Mouse (Mus musculus): ENCODE measurements at regions not wholly inside any gene's neighbourhood (a gene's known extent, or its start where the extent isn't known, plus 50 kb on each side); places are given as distances from the start of the nearest gene placed in this dataset.

DNA sequence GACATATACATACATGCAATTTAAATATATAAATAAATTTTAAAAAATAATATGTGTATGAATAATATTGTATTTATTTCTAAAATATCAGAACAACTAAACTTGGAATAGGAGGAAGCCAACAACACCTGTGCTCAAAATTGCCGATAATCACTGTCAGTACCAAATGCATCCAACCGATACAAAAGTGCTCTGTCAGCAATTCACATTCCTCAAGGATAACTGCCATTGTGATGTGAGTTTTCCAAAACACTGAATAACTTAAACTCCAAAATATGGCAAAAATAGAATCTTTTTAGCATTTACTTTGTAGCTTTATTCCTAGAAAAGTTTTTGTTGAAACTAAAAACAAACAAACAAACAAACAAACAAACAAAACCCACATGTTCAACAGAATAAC, 279.4 kb downstream of the Actr3 start:
- DNase-seq (ENCODE audit: inconsistent age in 2 of 2, low spot score in 1 of 2), result no peak

DNA sequence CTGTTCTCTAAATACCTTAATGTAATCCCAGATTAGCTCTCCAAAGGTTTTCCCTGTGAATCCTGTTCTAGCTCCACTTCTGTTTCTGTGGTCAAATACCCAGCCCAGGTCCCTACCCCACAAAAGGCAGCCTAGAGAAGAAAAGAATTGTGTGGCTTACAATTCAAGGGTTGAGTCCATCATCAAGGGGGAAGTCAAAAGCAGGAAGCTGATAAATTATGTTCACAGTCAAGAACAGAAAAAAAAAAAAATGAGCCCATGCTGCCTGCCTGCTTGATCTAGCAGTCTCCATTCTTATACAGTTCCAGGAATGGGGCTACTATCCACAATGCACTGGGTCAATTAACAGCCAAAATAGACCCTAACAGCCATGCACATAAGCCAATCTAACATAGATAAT, 285.7 kb downstream of the Actr3 start:
- no peak for DNase-seq (ENCODE audit: inconsistent age in 2 of 2, low spot score in 1 of 2)

GRCm38 (mm10) chr1:125123861-125124260, 311.7 kb downstream of the Actr3 start:
- DNase-seq (ENCODE audit: inconsistent age in 2 of 2, low spot score in 1 of 2), result no peak

GRCm38 (mm10) chr1:125100596-125100995, 334.9 kb downstream of the Actr3 start:
- no peak for DNase-seq (ENCODE audit: inconsistent age in 2 of 2, low spot score in 1 of 2)

DNA sequence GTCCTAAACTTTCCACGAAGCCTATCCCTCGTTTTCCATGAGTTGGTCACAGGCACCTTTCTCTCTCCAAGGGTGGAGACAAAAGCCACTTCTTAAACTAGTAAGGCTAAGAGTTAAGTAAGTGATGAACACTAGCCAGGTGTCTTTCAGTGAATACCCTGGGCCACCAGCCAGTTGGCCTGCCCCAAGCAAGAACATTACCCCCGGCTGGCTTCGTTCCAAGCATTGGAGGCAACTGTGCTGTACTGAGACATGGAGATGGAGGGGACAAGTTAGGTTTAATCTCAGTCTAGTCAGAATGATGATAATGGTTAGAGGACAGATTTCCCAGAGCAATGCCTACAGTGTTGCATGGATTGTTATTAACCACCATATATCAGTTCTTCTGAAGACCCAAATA, 350.6 kb downstream of the Actr3 start:
- no peak for DNase-seq (ENCODE audit: inconsistent age in 2 of 2, low spot score in 1 of 2)

DNA sequence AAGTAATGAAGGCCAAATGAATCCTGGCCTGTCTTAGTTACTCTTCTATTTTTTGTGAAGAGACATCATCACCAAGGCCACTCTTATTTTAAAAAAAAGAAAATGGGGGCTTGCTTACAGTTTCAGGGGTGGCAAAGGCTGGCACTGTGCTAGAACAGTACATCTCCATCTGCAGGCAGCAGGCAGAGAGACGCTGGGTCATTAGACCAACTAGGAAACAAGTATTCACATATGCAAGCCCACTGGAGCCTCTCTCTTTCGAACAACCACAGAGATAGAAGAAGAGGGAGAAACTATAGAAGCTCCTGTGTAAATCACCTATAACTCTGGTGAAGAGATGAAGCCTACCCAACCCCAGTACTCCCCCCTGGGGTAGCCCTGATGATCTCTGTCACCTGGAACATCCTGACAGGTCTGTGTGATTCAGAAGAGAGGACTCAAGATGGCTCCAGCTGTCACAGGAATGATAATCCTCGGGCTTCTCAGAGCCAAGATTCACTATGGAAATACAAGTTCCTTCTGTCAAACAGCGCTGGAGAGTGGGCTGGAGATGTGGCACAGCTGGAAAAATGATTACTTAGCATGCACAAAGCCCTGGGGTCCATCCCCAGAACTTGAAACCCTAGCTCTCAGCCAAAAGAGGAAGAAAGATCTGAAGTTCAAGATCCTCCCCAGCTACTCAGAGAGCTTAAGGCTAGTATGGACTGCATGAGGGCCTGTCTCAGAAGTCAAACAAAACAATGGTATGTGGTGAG, 395.8 kb downstream of the Actr3 start:
- no peak for DNase-seq (ENCODE audit: inconsistent age in 2 of 2, low spot score in 1 of 2)

GRCm38 (mm10) chr1:125013301-125013700, 422.2 kb downstream of the Actr3 start:
- no peak for DNase-seq (ENCODE audit: inconsistent age in 2 of 2, low spot score in 1 of 2)

DNA sequence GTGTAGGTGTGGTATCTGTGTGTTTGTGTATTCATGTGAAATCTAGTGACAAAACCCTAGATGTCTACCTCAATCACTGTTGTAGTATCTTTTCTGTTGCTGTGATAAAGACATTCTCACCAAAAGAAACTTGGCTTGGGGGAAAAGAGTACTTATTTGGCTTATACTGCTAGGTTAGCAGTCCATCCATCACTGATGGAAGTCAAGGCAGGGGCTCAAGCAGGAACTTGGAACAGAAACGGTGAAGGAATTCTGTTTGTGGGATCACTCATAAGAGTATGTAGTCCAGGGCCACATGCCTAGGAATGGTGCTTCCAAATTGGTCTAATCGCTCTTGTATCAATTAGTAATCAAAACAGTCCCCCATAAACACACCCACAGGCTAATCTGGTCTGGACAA, 423.6 kb downstream of the Actr3 start:
- no peak for DNase-seq (ENCODE audit: inconsistent age in 2 of 2, low spot score in 1 of 2)

DNA sequence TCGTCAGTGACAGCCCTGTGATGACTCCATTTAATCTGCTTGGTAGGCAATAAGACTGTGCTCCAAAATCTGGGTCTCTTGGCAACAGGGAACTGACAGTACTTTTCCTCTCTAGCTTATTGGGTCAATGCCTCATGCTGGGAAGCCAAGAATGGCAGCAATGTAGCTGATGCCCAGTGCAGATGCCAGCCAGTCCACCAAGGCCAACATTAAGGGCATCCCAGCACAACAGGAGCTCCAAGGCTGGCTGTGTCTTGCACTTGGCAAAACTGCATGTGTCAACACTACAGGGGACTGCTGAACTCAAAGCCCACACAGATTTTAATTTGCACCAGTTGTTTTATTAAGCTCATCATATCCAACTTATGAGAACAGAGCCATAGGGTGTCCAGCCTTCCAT, 437.9 kb downstream of the Actr3 start:
- peak; percentile 70 to 90 for DNase-seq (ENCODE audit: inconsistent age in 2 of 2, low spot score in 1 of 2)

DNA sequence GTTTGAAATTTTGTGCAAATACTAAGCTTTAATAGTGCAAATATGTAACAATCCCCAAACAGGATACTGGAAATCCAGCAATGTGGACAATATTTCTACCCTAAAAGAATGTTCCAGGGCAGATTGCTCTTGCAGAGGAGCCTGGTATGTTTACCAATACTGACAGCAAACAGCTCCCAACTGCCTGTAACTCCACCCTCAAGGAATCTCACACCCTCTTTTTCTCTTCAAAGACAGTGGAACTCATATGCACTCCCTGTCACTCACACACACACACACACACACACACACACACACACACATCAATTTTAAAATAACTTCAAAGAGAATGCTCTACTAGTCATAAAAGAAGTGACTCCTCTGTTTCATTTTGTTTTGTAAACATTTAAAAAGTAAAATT, 484.7 kb downstream of the Actr3 start:
- DNase-seq (ENCODE audit: inconsistent age in 2 of 2, low spot score in 1 of 2), result no peak

DNA sequence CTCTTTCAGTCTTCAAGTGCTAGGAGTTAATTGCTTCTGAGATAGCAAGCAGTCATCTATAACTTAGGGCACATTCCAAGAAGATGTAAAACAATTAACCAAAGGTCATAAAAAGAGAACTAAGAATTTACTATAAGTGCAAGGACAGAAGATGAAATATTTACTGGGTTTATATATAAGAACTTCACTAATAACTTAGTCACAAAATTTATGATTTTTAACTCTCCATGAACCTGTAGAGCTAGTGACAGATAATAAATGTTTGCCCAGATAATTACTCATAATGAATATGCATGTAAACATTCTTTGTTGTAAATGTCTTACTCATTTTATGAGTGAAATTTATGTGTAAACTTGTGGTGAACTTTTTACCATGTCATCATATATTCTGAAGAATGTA, 531.2 kb downstream of the Actr3 start:
- no peak for DNase-seq (ENCODE audit: inconsistent age in 2 of 2, low spot score in 1 of 2)

- DNase-seq (ENCODE audit: inconsistent age in 2 of 2, low spot score in 1 of 2), result no peak
Measured at GRCm38 (mm10) chr1:124871148-124871547, 564.4 kb downstream of the Actr3 start.

- DNase-seq (ENCODE audit: inconsistent age in 2 of 2, low spot score in 1 of 2), result no peak
Measured at GRCm38 (mm10) chr1:124866248-124866647, 569.3 kb downstream of the Actr3 start.

GRCm38 (mm10) chr1:124845681-124846080, 589.8 kb downstream of the Actr3 start:
- DNase-seq (ENCODE audit: inconsistent age in 2 of 2, low spot score in 1 of 2), result peak; percentile 8 to 57

- no peak for DNase-seq (ENCODE audit: inconsistent age in 2 of 2, low spot score in 1 of 2)
Measured at GRCm38 (mm10) chr1:124825717-124826116, 609.8 kb downstream of the Actr3 start.

GRCm38 (mm10) chr1:124793026-124793425, 642.5 kb downstream of the Actr3 start:
- no peak for DNase-seq (ENCODE audit: inconsistent age in 2 of 2, low spot score in 1 of 2)

GRCm38 (mm10) chr1:124790646-124791045, 644.9 kb downstream of the Actr3 start:
- no peak for DNase-seq (ENCODE audit: inconsistent age in 2 of 2, low spot score in 1 of 2)

- no peak for DNase-seq (ENCODE audit: inconsistent age in 2 of 2, low spot score in 1 of 2)
Measured at GRCm38 (mm10) chr1:124790130-124790529, 645.4 kb downstream of the Actr3 start.

GRCm38 (mm10) chr1:124783066-124783465, 652.5 kb downstream of the Actr3 start:
- no peak for DNase-seq (ENCODE audit: inconsistent age in 2 of 2, low spot score in 1 of 2)

DNA sequence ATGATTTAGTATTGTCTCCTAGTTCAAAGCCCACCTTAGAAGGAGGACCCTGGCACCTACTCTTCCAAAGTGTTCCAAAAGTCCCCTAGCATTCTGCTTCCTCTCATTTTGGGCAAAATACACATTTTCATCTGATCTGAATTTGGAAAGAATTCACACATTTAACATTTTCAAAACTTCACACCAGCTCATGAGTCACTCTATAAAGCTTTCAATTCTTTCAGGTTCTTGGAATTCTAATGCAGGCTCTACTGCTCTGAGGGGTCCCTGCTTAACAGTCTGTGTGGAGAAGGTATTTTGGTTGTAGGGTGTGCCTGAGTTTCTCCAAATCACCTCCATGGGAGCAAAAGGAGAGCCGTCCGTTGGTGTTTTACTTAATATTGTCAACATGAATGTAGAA, 657.8 kb downstream of the Actr3 start:
- no peak for DNase-seq (ENCODE audit: inconsistent age in 2 of 2, low spot score in 1 of 2)

- no peak for DNase-seq (ENCODE audit: inconsistent age in 2 of 2, low spot score in 1 of 2)
Measured at GRCm38 (mm10) chr1:124756721-124757120, 678.8 kb downstream of the Actr3 start.

DNA sequence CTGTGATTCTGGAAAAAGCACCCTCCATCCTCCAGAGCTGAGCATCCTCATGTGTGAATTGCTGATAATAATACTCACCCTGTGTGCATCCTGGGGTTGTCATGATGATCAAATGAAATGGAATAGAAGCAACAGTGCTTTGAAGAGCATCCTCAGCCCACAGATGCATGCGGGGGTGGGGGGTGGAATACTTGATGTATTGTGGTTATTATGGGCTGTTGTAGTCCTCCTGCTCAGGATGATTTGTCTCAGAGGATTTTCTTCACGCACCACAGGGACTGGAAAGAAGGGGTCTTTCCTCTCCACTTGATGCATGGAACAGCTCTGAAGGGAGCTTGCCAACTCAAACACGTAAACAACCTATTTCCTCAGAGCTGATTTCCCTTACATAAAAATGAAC, 694.4 kb upstream of the Dpp10 start:
- no peak for DNase-seq (ENCODE audit: inconsistent age in 2 of 2, low spot score in 1 of 2)

GRCm38 (mm10) chr1:124730364-124730763, 685.0 kb upstream of the Dpp10 start:
- no peak for DNase-seq (ENCODE audit: inconsistent age in 2 of 2, low spot score in 1 of 2)
